Mouse (Mus musculus): ENCODE results near the gene Alg6.

GRCm38 (mm10) chr4:99739836-99740235 lies 24.4 kb downstream of the Alg6 start:
- TF ChIP-seq CTCF (IDR thresholded peaks at IDR 0.05) = no peak
- TF ChIP-seq EP300 (IDR thresholded peaks at IDR 0.05) = no peak
